Mouse (Mus musculus): ENCODE measurements around the gene Mageb2.
"Not testable (repeated sequence)": the region's sequence is repeated elsewhere in the genome, so short reads cannot be mapped to it uniquely, and the experiment has no call there.

DNA sequence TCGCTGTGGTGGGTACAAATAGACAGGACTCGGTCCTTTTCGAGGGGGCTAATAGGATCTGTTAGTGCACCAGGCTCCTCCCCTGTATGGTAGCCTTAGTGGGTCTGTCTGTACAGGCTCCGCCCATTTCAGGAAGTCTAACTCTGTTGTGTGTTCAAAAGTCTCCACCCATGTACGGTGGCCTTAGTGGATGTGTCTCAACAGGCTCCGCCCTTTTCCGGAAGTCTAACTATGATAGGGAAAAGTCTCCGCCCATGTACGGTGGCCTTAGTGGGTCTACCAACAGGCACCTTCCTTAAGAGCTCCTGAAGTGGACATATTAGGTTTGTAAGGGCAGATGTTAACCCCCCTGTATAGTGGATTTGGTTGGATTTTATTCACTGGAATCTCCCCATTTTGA, 18.2 kb upstream of the Mageb2 start:
- not testable (repeated sequence) for TF ChIP-seq CTCF (IDR thresholded peaks at IDR 0.05; ENCODE audit: low read depth, low read length); POLR2A (IDR thresholded peaks at IDR 0.05; ENCODE audit: borderline replicate concordance, low read depth, low read length)

Measured in bone marrow macrophage, adult 2 months (primary cell).